Mouse (Mus musculus): Measurements from ENCODE around the gene Styk1.
"Not testable (repeated sequence)": the region's sequence is repeated elsewhere in the genome, so short reads cannot be mapped to it uniquely, and the experiment has no call there.

Gene Styk1

DNA sequence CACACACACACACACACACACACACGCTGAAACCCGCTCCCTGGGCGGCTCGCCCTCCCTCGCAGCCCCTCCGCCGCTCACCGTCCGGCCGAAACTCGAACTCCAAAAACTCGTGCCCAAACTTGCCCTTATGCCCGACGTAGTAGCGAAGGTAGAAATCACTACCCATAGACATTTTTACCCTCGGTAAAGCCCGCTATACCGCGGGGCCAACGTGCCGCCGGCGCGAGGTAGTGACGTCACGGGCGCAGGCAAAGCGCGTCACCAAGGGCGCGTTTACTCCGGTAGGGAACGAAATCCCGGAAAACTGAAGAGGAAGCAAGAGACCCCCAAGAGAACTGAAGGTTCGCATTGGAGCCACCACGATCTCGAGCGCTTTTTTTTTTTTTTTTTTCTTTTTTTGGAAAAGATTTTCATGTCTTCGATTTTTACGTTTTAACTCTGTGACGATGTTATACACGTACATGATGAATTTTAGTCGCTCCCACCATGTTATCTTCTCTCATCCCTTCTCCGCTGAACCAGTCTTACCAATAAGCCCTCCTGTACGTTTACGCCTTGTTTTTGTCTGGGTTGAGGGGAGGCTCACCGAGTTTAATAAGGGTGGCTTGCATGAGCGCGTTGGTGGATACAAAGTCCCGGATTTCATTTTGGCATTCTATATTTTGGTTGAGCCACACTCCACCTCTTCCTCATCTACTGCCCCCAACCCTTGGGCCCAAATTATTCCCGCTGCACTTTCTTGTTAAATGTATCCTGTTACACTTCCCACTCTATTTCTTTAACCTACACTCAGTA is 60.2 kb downstream of the Styk1 start, which contains the start of gene Magohb:
TSS of gene Magohb (minus strand) at position 254 of the 798 bp plus-strand sequence.
- peak; percentile 77 to 89 for DNase-seq (ENCODE audit: low spot score in 2 of 2)

DNA sequence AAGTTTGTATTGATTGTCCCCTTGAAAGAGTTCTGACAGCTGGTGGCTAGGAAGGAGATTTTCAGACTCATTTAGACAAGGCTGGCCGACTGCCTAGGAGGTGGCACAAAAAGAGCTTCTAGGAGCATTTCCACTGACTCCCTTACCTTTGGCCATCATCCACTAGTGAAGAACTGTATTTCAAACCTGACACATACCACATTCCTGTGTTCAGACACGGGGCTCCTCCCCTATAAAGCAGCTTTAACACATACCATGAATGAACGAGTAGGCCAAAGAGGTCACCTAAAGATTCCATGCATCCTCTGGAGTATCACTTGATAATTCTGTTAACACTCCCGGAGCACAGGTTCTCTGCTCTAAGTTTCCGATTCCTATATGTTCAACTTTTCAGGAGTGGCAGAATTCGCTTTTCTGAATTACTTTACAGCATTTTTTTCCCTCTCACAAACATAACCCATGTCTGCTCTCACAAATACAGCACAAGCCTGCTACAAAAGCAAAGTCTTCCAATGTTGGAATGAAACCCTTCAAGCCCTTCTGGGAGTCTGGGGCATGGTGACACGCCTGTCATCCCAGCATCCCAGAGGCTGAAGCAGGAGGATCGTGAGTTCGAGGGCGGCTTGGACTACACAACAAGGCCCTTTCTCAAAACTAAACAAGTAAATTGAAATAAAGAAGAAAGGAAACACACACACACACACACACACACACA is 61.0 kb downstream of the Styk1 start:
- DNase-seq (ENCODE audit: low spot score in 2 of 2), result no peak

DNA sequence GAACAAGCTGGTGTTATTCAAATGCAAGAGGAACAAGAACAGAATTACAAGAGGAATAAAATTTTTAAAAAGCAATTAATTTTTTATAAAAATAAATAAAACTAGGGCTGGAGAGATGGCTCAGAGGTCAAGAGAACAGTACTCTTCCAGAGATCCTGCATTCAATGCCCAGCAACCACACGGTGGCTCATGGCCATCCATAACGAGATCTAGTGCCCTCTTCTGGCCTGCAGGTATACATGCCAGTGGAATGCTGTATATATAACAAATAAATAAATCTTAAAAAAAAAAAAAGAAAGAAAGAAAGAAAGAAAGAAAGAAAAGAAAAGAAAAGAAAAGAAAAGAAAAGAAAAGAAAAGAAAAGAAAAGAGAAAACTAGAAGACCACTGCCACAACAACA is 63.0 kb downstream of the Styk1 start:
- peak in 1 of 2 experiments; percentile 16 for DNase-seq (ENCODE audit: low spot score in 2 of 2)

DNA sequence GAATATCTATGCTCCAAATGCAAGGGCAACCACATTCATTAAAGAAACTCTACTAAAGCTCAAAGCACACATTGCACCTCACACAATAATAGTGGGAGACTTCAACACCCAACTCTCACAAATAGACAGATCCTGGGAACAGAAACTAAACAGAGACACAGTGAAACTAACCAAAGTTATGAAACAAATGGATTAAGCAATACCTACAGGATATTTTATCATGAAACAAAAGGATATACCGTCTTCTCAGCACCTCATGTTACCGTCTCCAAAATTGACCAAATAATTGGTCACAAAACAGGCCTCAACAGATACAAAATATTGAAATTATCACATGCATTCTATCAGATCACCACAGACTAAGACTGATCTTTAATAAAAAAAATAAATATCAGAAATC is 75.2 kb downstream of the Styk1 start:
- not testable (repeated sequence) for DNase-seq (ENCODE audit: low spot score in 2 of 2)

DNA sequence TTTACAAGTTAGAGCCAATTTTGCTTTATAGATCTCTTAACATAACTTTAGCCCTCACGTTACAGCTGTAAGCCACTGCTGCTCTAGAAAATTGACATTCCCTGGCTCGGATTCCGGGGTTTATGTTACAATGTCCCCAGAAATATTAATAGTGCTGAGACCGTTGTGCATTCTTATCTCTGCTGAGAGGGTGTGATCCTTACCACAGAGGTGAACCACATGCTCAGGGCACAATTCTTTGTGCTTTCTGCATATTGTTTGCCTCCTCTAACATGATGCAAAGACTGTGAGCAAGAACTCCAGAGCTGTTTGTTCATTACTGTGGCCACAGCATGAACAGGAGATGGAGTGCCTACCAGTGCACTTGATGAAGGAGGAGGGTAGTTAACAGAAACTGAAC is 76.7 kb downstream of the Styk1 start:
- no peak for DNase-seq (ENCODE audit: low spot score in 2 of 2)

DNA sequence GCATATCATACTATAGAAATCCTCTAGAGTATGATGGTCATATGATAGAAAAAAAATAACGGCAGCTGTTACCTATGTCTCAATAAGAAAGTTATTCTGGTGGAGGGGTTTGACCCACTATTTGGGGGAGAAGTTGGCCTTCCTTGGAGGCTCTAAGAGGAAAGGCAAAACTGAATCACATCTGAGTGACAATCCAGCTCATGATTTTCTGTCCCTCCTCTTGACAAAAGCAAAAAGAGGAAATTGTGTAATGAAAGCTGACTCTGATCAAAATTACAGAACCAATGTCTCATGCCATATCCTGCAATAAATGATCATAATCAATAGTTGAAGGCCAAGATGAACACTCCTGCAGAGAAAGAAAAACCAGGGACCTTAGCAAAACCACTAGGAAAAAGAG is 81.1 kb downstream of the Styk1 start:
- DNase-seq (ENCODE audit: low spot score in 2 of 2), result no peak

DNA sequence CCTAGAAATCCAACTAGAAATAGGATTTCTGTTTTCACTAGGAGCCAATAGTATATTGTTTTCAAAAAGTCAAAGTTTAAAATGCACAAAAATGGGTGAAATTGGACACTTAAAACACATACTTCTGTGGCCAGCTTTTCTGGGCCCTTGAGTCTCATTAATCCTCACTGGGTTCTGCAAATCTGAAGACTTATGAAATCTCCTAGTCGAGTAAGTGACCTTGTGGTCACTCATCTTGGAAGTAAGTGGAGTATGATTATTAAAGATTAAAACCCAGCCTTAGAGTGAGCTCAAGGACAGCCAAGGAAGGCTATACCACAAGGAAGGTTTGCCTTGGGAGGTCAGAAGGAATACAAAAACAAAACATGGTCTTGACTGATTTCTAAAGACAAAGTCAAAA is 83.1 kb downstream of the Styk1 start:
- no peak for DNase-seq (ENCODE audit: low spot score in 2 of 2)

DNA sequence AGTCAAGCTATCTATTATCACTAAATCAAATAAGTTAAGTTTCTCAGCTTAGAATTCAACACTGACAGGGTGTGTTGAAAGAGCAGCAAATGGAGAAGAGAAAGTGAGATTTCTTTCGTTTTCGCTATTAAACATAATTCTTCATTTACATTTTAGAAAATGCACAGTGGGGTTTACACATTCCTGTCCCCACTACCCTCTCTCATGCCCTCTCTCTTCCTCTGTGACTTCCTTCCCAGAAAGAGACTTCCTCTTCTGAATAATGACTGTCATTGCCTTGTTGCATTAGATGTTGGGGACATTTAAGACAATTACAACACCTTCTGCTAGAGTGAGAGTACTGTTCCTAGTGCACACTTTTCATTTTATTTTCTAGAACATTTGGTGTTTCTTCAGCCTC is 83.8 kb downstream of the Styk1 start:
- no peak for DNase-seq (ENCODE audit: low spot score in 2 of 2)

DNA sequence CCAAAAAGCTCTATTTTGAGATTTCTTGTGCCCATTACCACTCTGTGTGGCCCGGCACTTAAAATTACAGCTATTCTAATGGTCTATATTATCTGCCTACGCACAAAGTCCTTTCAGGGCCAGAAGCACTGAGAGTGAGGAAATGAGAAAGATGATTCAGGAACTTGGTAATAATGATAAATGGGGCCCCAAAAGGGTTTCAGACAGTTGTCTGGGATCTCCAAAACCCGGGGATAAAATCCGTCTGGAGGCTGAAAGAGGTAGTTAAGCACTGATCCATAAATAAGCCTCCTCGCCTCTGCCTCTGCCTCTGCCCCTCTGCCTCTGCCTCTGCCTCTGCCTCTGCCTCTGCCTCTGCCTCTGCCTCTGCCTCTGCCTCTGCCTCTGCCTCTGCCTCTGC is 89.2 kb downstream of the Styk1 start:
- DNase-seq (ENCODE audit: low spot score in 2 of 2), result no peak

DNA sequence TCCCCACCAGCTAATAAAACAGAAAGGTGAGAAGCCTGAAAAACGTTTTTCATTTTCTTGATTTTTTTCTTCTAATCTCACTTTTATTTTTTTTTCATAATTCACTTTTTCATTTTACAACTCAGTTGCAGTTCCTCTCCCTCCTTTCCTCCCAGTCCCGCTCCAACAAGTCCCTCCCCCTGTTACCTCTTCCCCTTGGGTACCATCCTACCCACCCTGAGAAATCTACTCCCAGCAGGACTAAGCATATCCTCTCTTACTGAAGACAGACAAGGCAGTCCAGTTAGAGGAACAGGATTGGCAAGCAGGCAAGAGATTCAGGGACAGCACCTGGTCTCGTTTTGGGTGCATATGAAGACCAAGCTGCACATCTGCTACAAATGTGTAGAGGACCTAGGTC is 90.6 kb downstream of the Styk1 start:
- DNase-seq (ENCODE audit: low spot score in 2 of 2), result no peak

DNA sequence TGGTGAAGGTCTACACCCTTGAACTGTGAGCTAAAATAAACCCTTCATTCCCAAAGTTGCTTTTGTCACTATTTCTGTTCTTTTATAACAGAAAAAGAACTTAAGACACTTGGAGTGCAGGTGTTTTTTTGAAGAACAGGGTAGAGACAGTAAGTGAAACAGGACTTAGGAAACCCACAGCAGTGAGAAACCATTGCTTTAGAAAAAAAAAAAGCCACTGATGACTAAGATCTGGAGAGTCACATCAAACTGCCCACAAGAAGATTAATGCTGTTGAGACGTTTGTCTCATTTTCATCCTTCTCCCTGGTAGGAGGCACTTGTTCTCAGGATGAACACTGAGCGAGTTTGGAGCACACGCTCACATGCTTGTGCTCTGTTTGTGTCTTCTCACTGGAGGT is 91.4 kb downstream of the Styk1 start:
- no peak for DNase-seq (ENCODE audit: low spot score in 2 of 2)
